Mouse (Mus musculus): Measurements from ENCODE around the gene Thtpa. TPM values are rescaled to one million over a fixed set of nuclear protein-coding genes. Genes with fewer than 3 reads are reported as not detected.

Gene Thtpa
- polyA plus RNA-seq, 2 experiments: 2.6 to 4.3 TPM

GRCm38 (mm10) chr14:55108202-55108870, 13.8 kb downstream of the Thtpa start:
- no peak overlapping the region for H3K4me2 ChIP-seq (ENCODE audit: low read depth)
- ATAC-seq (ENCODE audit: insufficient read depth) (no peak), DNase-seq (ENCODE audit: low read depth in 3 of 3, low spot score in 3 of 3) (no peak)
- H3K36me3 ChIP-seq (replicated peaks; ENCODE audit: control insufficient read depth, insufficient read depth, low read depth): no peaks in the 10 kb centered on the region
- H3K27ac ChIP-seq: no peak overlapping the region
- peaks cover 6 to 7% of the 10 kb centered on the region in 2 experiments; a peak in 3 of 4 replicates for H3K4me1 ChIP-seq (replicated peaks; ENCODE audit: control insufficient read depth in 2 of 2, insufficient read depth in 2 of 2, low read length in 1 of 2)
- H3K27me3 ChIP-seq (ENCODE audit: control insufficient read depth, insufficient read depth, low read length): peaks cover 22% of the 10 kb centered on the region
- no peak overlapping the region for H3K9ac ChIP-seq (replicated peaks)
- H3K9me3 ChIP-seq (ENCODE audit: control insufficient read depth, low read length): no peaks in the 10 kb centered on the region
- H3K4me3 ChIP-seq (ENCODE audit: insufficient read depth in 1 of 2, low read depth in 2 of 2, low read length in 2 of 2): no peak overlapping the region
- TF ChIP-seq EP300 (IDR thresholded peaks at IDR 0.05; ENCODE audit: low read depth): no peak
- TF ChIP-seq CTCF (IDR thresholded peaks at IDR 0.05; ENCODE audit: low read depth): no peak
- WGBS (ENCODE audit: insufficient replicate concordance): 24% methylated on average over 9 of the region's 9 CpGs

DNA sequence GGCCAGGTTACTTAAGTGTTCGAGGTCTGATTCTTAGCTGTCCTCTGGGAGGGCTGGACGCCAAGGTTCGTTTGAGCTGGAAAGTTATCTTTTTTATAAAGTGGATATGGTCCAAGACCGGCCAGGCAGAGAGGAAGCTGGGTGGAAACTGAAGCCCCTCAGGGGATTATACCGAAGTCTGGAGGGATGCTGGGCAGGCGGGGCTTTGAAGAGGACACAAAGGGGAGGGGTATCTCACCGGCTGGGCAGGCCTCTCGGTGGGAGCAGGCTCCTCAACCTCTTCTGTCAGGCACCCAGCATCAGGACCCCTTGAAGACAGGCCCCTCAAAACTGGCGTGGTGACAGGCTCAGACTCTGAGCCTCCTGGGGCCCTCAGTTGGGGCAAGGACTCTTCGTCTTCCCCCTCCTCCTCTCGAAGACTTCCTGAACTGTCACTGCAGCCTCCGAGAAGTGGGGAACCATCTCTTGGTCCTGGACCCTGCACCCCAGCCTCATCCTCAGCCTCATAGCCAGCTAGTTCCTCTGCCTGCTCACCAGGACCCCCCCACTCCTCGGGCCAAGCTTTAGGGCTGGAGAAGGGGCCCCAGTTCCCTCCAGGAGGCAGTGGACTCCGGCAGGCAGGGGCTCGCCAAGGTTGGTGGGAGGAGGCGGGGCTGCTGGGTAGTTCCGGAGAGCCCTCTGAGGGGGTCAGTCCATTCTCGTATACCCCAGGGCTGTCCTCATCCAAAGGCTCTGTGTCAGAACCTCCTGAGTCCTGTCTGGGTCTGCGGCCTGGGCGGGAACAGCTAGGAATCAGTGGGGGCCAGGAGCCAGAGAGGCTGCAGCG, 14.7 kb downstream of the Thtpa start:
- H3K9ac ChIP-seq (replicated peaks): no peak overlapping the region
- H3K27ac ChIP-seq: no peak overlapping the region
- H3K4me1 ChIP-seq (replicated peaks; ENCODE audit: control insufficient read depth in 2 of 2, insufficient read depth in 2 of 2, low read length in 1 of 2): peaks cover 6 to 7% of the 10 kb centered on the region in 2 experiments; a peak in 3 of 4 replicates
- H3K9me3 ChIP-seq (ENCODE audit: control insufficient read depth, low read length): no peaks in the 10 kb centered on the region
- DNase-seq (ENCODE audit: low read depth in 3 of 3, low spot score in 3 of 3) (no peak), ATAC-seq (ENCODE audit: insufficient read depth) (no peak)
- TF ChIP-seq EP300 (IDR thresholded peaks at IDR 0.05; ENCODE audit: low read depth) (no peak), CTCF (IDR thresholded peaks at IDR 0.05; ENCODE audit: low read depth) (no peak)
- WGBS (ENCODE audit: insufficient replicate concordance): 16% methylated on average over 21 of the region's 21 CpGs
- no peak overlapping the region for H3K4me3 ChIP-seq (ENCODE audit: insufficient read depth in 1 of 2, low read depth in 2 of 2, low read length in 2 of 2)
- H3K4me2 ChIP-seq (ENCODE audit: low read depth): no peak overlapping the region
- H3K36me3 ChIP-seq (replicated peaks; ENCODE audit: control insufficient read depth, insufficient read depth, low read depth): no peaks in the 10 kb centered on the region
- peaks cover 31% of the 10 kb centered on the region for H3K27me3 ChIP-seq (ENCODE audit: control insufficient read depth, insufficient read depth, low read length)

- no peak for TF ChIP-seq EP300 (IDR thresholded peaks at IDR 0.05; ENCODE audit: low read depth)
- TF ChIP-seq CTCF (IDR thresholded peaks at IDR 0.05; ENCODE audit: low read depth): no peak
- Histone ChIP-seq H3K9ac (replicated peaks) (no peak overlapping the region), H3K27me3 (ENCODE audit: control insufficient read depth, insufficient read depth, low read length) (peaks cover 39% of the 10 kb centered on the region), H3K9me3 (ENCODE audit: control insufficient read depth, low read length) (no peaks in the 10 kb centered on the region), H3K27ac (no peak overlapping the region), H3K4me2 (ENCODE audit: low read depth) (no peak overlapping the region), H3K4me3 (ENCODE audit: insufficient read depth in 1 of 2, low read depth in 2 of 2, low read length in 2 of 2) (no peak overlapping the region), H3K36me3 (replicated peaks; ENCODE audit: control insufficient read depth, insufficient read depth, low read depth) (no peaks in the 10 kb centered on the region), H3K4me1 (replicated peaks; ENCODE audit: control insufficient read depth in 2 of 2, insufficient read depth in 2 of 2, low read length in 1 of 2) (peaks cover 6 to 7% of the 10 kb centered on the region in 2 experiments; a peak in 3 of 4 replicates)
- 20% methylated on average over 9 of the region's 9 CpGs for WGBS (ENCODE audit: insufficient replicate concordance)
- DNase-seq (ENCODE audit: low read depth in 3 of 3, low spot score in 3 of 3) (no peak), ATAC-seq (ENCODE audit: insufficient read depth) (no peak)
These were observed 15.5 kb downstream of the Thtpa start for GRCm38 (mm10) chr14:55110076-55110475.

DNA sequence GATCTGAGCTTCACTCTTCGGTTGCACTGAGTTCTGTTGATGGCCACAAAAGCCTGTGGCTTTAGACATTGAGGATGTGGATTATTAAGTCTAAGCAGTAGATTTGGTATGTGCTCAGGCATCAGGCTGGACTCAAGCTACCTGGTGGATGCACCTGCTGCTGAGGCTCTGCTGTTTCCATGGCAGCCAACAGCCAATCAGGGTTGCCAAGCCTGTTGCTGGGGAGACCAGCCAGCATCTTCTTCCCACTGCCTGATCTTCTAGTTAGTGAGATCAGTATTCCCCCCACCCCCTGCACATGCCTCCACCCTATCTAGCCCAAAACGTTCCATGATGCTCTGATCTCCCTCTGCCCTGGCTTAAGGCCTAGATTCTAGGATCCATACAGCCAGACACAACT, 17.1 kb downstream of the Thtpa start:
- no peak for ATAC-seq (ENCODE audit: insufficient read depth)

DNA sequence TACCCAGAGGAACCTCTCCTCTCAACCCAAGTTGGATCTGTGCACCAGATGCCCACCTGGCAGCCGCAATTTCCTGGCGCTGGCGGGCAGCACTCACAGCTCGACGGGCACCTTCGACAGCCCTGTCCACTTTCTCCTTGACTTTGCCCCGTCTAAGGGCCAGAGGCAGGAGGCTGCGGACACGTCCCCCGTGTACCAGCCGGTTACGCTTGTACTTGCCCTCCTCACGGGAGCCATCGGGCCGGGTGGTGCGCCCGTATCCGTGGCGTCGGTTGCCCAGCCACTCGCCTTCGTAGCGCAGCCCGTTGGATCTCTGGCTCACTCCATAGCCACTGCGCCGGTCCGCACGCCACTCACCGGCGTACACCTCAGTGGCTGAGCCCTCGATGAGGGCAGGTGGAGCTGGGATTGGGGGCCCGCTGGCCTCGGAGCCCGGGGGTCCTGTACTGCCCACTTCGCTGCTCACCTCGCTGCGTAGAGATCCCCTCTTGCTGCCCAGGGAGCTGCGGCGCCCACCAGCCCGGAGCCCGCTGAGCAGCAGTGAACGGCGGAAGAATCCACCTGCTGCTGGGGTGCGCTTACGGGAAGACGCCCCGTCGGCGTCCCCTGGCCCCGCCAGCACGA, 18.9 kb downstream of the Thtpa start:
- Histone ChIP-seq H3K4me2 (ENCODE audit: low read depth) (no peak overlapping the region), H3K36me3 (replicated peaks; ENCODE audit: control insufficient read depth, insufficient read depth, low read depth) (no peaks in the 10 kb centered on the region), H3K27me3 (ENCODE audit: control insufficient read depth, insufficient read depth, low read length) (peaks cover 65% of the 10 kb centered on the region), H3K9ac (replicated peaks) (no peak overlapping the region), H3K9me3 (ENCODE audit: control insufficient read depth, low read length) (no peaks in the 10 kb centered on the region), H3K4me1 (replicated peaks; ENCODE audit: control insufficient read depth in 2 of 2, insufficient read depth in 2 of 2, low read length in 1 of 2) (no peaks in the 10 kb centered on the region), H3K4me3 (ENCODE audit: insufficient read depth in 1 of 2, low read depth in 2 of 2, low read length in 2 of 2) (no peak overlapping the region), H3K27ac (no peak overlapping the region)
- DNase-seq (ENCODE audit: low read depth in 3 of 3, low spot score in 3 of 3) (no peak), ATAC-seq (ENCODE audit: insufficient read depth) (no peak)
- WGBS (ENCODE audit: insufficient replicate concordance): 59% methylated on average over 50 of the region's 51 CpGs
- TF ChIP-seq CTCF (IDR thresholded peaks at IDR 0.05; ENCODE audit: low read depth): no peak
- TF ChIP-seq EP300 (IDR thresholded peaks at IDR 0.05; ENCODE audit: low read depth): no peak

More for the DNA sequence above, 17.1 kb downstream of the Thtpa start:
- 44% methylated on average over 2 of the region's 2 CpGs for WGBS (ENCODE audit: insufficient replicate concordance)
- Histone ChIP-seq H3K27me3 (ENCODE audit: control insufficient read depth, insufficient read depth, low read length) (peaks cover 56% of the 10 kb centered on the region), H3K4me3 (ENCODE audit: insufficient read depth in 1 of 2, low read depth in 2 of 2, low read length in 2 of 2) (no peak overlapping the region), H3K36me3 (replicated peaks; ENCODE audit: control insufficient read depth, insufficient read depth, low read depth) (no peaks in the 10 kb centered on the region), H3K4me2 (ENCODE audit: low read depth) (no peak overlapping the region), H3K9ac (replicated peaks) (no peak overlapping the region), H3K9me3 (ENCODE audit: control insufficient read depth, low read length) (no peaks in the 10 kb centered on the region), H3K4me1 (replicated peaks; ENCODE audit: control insufficient read depth in 2 of 2, insufficient read depth in 2 of 2, low read length in 1 of 2) (peaks cover 2 to 3% of the 10 kb centered on the region in 2 experiments; a peak in 2 of 4 replicates), H3K27ac (no peak overlapping the region)
- TF ChIP-seq EP300 (IDR thresholded peaks at IDR 0.05; ENCODE audit: low read depth) (no peak), CTCF (IDR thresholded peaks at IDR 0.05; ENCODE audit: low read depth) (no peak)
- DNase-seq (ENCODE audit: low read depth in 3 of 3, low spot score in 3 of 3): no peak

All from liver, embryonic 14.5 days (tissue).